Mouse (Mus musculus): ENCODE data around the gene Armcx5. TPM values are rescaled to one million over a fixed set of nuclear protein-coding genes. Genes with fewer than 3 reads are reported as not detected.
"Not testable (repeated sequence)": the region's sequence is repeated elsewhere in the genome, so short reads cannot be mapped to it uniquely, and the experiment has no call there.

Gene Armcx5
- total and polyA plus RNA-seq, 2 experiments from 2014 or later = 9.4 to 26.1 TPM

DNA sequence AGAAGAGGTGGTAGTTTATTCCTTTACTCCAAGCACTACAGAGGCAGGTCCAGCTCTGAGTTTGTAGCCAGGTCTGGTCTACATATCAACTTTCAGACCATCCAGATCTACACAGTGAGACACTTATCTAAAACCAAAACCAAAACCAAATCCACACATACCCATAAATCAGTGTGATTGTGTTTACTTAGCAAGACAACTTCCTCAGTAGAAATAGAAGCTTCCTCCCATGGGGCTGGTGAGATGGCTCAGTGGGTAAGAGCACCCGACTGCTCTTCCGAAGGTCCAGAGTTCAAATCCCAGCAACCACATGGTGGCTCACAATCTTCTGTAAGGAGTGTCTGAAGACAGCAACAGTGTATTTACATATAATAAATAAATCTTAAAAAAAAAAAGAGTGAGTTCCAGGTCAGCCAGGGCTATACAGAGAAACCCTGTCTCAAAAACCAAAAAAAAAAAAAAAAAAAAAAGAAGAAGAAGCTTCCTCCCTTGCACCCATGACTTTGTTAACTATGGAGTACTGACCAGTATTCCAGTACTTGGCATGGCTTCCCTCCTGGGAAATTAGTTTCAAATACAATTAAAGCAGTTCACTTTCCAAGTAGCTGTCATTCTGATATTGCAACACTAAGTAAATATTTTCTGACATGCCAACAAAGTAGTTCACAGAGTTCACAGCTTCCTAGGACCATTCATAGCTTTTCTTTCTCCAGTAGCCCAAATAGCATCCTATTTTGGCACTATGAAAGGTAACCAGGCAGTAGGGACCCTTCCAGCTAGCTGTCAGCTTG, 3.6 kb upstream of the Armcx5 start:
- WGBS = 90% methylated on average over 2 of the region's 2 CpGs
- Histone ChIP-seq H3K36me3 (ENCODE audit: insufficient read depth, low read length) (no peaks in the 10 kb centered on the region), H3K9me3 (ENCODE audit: low read length) (no peaks in the 10 kb centered on the region), H3K4me2 (ENCODE audit: low read depth, low read length) (no peak overlapping the region), H3K27ac (no peak overlapping the region), H3K4me3 (ENCODE audit: low read length) (no peak overlapping the region), H3K4me1 (ENCODE audit: insufficient read depth, low read length) (no peaks in the 10 kb centered on the region), H3K9ac (replicated peaks; ENCODE audit: low read length) (no peak overlapping the region), H3K27me3 (ENCODE audit: insufficient read depth, low read length) (no peaks in the 10 kb centered on the region)
- ATAC-seq (no peak), DNase-seq (ENCODE audit: low spot score) (no peak)
- TF ChIP-seq CTCF (IDR thresholded peaks at IDR 0.05; ENCODE audit: low read depth) = no peak

DNA sequence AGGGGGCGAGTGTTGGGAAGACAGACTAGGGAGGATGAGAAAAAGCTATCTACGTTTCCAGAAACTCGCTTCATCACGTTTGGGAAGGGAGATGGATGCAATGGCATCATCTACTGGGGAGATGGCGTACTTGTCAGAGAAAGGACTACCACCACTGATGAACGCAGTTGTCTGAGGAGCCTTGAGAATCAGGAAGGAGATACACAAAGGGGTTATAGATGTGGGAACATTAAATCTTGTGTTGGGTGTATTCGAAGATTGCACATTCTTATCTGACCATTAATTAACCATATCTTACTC, 473 bp downstream of the Armcx5 start:
- peak; percentile 44 for TF ChIP-seq CTCF (IDR thresholded peaks at IDR 0.05; ENCODE audit: low read depth)
- no peaks in the 10 kb centered on the region for H3K27me3 ChIP-seq (ENCODE audit: insufficient read depth, low read length)
- WGBS = 36% methylated on average over 7 of the region's 7 CpGs
- H3K4me3 ChIP-seq (ENCODE audit: low read length) = peak overlapping the region; percentile 52
- H3K9ac ChIP-seq (replicated peaks; ENCODE audit: low read length) = peak overlapping the region; percentile 56
- peak overlapping the region; percentile 86 for H3K27ac ChIP-seq
- no peaks in the 10 kb centered on the region for H3K4me1 ChIP-seq (ENCODE audit: insufficient read depth, low read length)
- H3K9me3 ChIP-seq (ENCODE audit: low read length) = no peaks in the 10 kb centered on the region
- no peaks in the 10 kb centered on the region for H3K36me3 ChIP-seq (ENCODE audit: insufficient read depth, low read length)
- DNase-seq (ENCODE audit: low spot score) = peak; percentile 30
- peak overlapping the region; percentile 53 for H3K4me2 ChIP-seq (ENCODE audit: low read depth, low read length)
- ATAC-seq = no peak; the same call in 1 of the 2 replicates

DNA sequence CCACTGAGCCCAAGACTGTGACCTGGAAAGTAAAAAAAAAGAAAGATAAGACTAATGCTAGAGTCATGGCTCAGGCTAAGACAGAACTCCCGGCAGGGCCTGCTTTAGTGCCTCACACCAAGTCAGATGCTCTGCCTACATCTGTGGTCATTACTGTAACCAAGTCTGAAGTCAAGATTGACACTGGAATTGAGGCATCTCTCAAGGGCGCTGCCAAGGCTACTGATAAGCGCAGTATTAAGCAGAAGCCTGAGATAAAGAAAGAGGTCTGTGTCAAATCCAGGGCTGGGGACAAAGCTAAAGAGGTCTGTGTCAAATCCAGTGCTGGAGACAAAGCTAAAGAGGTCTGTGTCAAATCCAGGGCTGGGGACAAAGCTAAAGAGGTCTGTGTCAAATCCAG, 2.8 kb downstream of the Armcx5 start:
- not testable (repeated sequence) for H3K4me2 ChIP-seq (ENCODE audit: low read depth, low read length); H3K27me3 ChIP-seq (ENCODE audit: insufficient read depth, low read length); H3K4me3 ChIP-seq (ENCODE audit: low read length); ATAC-seq; DNase-seq (ENCODE audit: low spot score); H3K4me1 ChIP-seq (ENCODE audit: insufficient read depth, low read length); H3K9ac ChIP-seq (replicated peaks; ENCODE audit: low read length); H3K9me3 ChIP-seq (ENCODE audit: low read length); H3K36me3 ChIP-seq (ENCODE audit: insufficient read depth, low read length); H3K27ac ChIP-seq
- 89% methylated on average over 3 of the region's 3 CpGs for WGBS

DNA sequence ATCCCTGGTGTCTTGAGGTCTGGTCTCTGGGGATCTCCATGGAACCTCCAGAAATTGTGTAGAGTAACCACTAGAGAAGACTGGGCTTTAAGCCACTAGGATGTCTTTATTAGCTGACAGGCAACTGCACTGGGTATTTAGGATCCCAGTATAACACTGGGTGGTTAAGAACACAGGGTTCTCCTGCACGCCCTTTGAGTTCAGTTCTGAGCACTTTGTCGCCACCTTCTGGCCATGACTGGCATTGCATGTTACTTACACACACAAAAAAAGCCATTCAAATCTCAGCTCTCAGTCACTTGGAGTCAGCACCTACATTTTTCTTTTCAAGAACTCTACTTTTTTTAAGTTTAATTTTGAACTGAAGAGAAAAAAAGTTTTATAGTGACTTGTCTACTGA, 10.3 kb downstream of the Armcx5 start:
- Histone ChIP-seq H3K4me1 (ENCODE audit: insufficient read depth, low read length) (no peaks in the 10 kb centered on the region), H3K4me2 (ENCODE audit: low read depth, low read length) (no peak overlapping the region), H3K27ac (no peak overlapping the region), H3K4me3 (ENCODE audit: low read length) (no peak overlapping the region), H3K9me3 (ENCODE audit: low read length) (no peaks in the 10 kb centered on the region), H3K27me3 (ENCODE audit: insufficient read depth, low read length) (no peaks in the 10 kb centered on the region), H3K36me3 (ENCODE audit: insufficient read depth, low read length) (no peaks in the 10 kb centered on the region), H3K9ac (replicated peaks; ENCODE audit: low read length) (no peak overlapping the region)
- ATAC-seq (peak; percentile 72; the same call in 1 of the 2 replicates), DNase-seq (ENCODE audit: low spot score) (peak; percentile 81)
- peak; percentile 75 for TF ChIP-seq CTCF (IDR thresholded peaks at IDR 0.05; ENCODE audit: low read depth)
- 4% methylated on average over 2 of the region's 2 CpGs for WGBS

DNA sequence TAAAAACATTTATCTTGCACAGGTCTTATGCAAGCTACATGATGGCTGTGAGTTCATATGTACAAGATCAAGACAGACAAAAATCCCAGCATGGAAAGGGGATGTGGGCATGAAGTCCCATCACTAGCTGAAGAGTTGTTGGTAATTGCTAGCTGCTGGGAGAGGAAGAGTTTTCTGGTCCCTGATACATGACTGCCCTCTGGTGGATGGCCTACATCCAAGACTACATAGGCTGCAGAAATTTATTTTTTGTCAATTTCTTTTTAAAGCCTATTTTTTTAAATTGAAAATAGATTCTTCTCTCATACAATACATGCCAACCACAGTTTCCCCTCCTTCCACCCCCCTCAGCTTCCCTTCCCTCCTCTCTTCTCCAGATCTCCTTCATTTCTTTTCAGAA, 19.2 kb downstream of the Armcx5 start:
- ATAC-seq (no peak), DNase-seq (ENCODE audit: low spot score) (peak; percentile 40)
- no peaks in the 10 kb centered on the region for H3K4me1 ChIP-seq (ENCODE audit: insufficient read depth, low read length)
- no peaks in the 10 kb centered on the region for H3K36me3 ChIP-seq (ENCODE audit: insufficient read depth, low read length)
- H3K27me3 ChIP-seq (ENCODE audit: insufficient read depth, low read length) = no peaks in the 10 kb centered on the region
- H3K4me3 ChIP-seq (ENCODE audit: low read length) = no peak overlapping the region
- TF ChIP-seq CTCF (IDR thresholded peaks at IDR 0.05; ENCODE audit: low read depth) = peak; percentile 64
- no peak overlapping the region for H3K4me2 ChIP-seq (ENCODE audit: low read depth, low read length)
- H3K9ac ChIP-seq (replicated peaks; ENCODE audit: low read length) = no peak overlapping the region
- no peak overlapping the region for H3K27ac ChIP-seq
- no peaks in the 10 kb centered on the region for H3K9me3 ChIP-seq (ENCODE audit: low read length)

DNA sequence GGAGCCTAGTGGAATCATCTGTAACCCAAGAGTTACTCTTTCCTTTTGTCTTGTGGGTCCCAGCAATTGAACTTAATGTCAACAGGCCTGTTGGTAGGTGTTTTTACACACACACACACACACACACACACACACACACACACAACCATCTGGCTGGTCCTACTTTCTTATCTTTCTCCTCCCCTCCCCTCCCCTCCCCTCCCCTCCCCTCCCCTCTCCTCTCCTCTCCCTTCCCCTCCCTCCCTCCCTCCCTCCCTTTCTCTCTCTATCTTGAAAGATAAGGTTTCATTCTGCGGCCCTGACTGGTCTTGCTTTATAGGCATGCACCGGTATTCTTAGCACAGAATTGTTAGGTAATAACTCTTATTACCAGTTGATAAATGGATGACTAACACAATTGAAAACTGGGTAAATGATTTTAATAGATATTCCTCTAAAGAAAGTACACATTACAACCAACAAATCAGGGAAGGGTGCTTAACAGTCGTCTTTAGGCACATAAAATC, 25.6 kb downstream of the Armcx5 start:
- DNase-seq (ENCODE audit: low spot score) = no peak
- Histone ChIP-seq H3K4me3 (ENCODE audit: low read length) (no peak overlapping the region), H3K27me3 (ENCODE audit: insufficient read depth, low read length) (no peaks in the 10 kb centered on the region), H3K4me2 (ENCODE audit: low read depth, low read length) (no peak overlapping the region), H3K9me3 (ENCODE audit: low read length) (no peaks in the 10 kb centered on the region), H3K9ac (replicated peaks; ENCODE audit: low read length) (no peak overlapping the region), H3K36me3 (ENCODE audit: insufficient read depth, low read length) (no peaks in the 10 kb centered on the region), H3K27ac (no peak overlapping the region), H3K4me1 (ENCODE audit: insufficient read depth, low read length) (no peaks in the 10 kb centered on the region)
- no peak for TF ChIP-seq CTCF (IDR thresholded peaks at IDR 0.05; ENCODE audit: low read depth)
- 80% methylated on average over 3 of the region's 3 CpGs for WGBS
- no peak for ATAC-seq

DNA sequence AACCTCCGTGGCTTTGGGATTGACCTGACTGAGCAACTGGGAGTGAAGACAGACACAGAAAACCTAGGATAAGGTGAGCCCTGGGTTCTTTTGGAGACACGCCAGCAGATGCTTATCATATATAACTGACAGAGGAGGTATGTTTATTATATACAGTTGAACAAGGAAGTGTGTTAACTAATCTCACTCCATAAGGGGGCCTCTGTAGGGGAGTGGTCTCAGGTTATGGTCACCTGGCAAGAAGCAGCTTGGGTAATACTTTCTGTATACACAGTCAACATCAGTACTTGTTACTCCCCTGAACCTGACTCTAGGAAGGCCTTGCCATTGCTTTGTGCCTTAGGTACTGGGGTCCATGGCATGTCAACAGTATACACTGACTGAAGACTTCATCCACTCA, 26.0 kb downstream of the Armcx5 start:
- H3K9ac ChIP-seq (replicated peaks; ENCODE audit: low read length) = no peak overlapping the region
- H3K4me2 ChIP-seq (ENCODE audit: low read depth, low read length) = no peak overlapping the region
- no peak overlapping the region for H3K27ac ChIP-seq
- 79% methylated on average over 2 of the region's 2 CpGs for WGBS
- H3K9me3 ChIP-seq (ENCODE audit: low read length) = no peaks in the 10 kb centered on the region
- H3K36me3 ChIP-seq (ENCODE audit: insufficient read depth, low read length) = no peaks in the 10 kb centered on the region
- no peak for DNase-seq (ENCODE audit: low spot score)
- no peak for ATAC-seq
- no peaks in the 10 kb centered on the region for H3K27me3 ChIP-seq (ENCODE audit: insufficient read depth, low read length)
- H3K4me3 ChIP-seq (ENCODE audit: low read length) = no peak overlapping the region
- no peak for TF ChIP-seq CTCF (IDR thresholded peaks at IDR 0.05; ENCODE audit: low read depth)
- H3K4me1 ChIP-seq (ENCODE audit: insufficient read depth, low read length) = no peaks in the 10 kb centered on the region
